Mouse (Mus musculus) heart, adult 9 months (tissue): ENCODE data around the gene C1rl.
"Not testable (repeated sequence)": the region's sequence is repeated elsewhere in the genome, so short reads cannot be mapped to it uniquely, and the experiment has no call there.

Source experiments
- DNase-seq, 2 experiments: peaks; one replicate each; pipeline ENCODE4 v3.0.0; 2022; ENCODE audit warnings: low spot score in 2 of 2

C1rl gene

DNA sequence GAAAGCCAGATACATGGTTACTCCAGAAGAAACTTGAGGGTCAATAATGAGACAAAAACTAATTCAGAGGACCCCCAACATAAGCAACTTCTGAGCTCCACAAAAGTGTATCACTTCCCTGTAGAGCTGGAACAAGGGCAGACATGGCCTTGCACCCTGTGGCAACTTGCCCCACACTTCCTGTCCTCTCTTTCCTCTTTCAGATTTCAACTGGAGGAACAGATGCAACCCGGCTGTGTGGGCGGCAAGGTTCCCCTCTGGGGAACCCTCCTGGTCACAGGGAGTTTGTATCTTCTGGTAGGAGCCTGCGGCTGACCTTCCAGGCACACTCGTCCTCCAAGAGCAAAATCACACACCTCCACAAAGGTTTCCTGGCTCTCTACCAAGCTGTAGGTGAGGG lies 12.1 kb downstream of the C1rl start:
- peak in 1 of 2 experiments; percentile 29 for DNase-seq

DNA sequence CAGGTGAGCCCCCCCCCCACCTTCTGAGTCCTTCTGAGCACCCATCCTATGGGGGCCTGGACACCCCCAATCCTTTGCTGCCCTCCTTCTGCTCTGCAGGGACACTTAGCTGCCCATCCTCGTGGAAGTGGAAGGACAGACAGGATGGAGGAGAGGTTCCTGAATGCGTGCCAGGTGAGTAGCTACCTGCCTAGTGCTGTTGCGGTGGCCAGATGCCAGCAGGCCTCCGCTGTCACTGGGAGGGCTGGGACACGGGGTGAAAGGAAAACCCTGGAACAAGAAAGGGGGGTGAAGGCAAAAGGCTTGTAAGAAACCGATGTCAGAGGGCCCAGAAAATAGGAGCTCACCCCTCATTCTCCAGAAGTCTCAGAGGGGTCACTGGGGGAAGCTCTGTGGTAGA lies 14.1 kb downstream of the C1rl start:
- no peak for DNase-seq

- no peak for DNase-seq
Measured at GRCm38 (mm10) chr6:124508292-124508691, 15.4 kb downstream of the C1rl start.

DNA sequence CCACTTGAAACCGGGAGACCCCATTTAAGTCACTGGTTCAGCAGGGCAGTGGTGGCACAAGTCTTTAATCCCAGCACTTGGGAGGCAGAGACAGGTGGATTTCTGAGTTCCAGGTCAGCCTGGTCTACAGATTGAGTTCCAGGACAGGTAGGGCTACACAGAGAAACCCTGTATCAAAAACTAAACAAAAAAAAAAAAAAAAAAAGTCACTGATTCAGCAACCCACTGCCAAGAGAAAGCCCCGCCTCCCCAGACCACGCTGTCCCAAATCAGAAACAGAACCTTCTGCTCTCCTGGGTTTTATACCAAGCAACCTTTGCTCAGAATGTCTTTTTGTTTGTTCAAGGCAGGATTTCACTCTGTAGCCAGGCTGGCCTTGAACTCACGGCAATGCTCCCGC lies 16.3 kb downstream of the C1rl start:
- not testable (repeated sequence) for DNase-seq

DNA sequence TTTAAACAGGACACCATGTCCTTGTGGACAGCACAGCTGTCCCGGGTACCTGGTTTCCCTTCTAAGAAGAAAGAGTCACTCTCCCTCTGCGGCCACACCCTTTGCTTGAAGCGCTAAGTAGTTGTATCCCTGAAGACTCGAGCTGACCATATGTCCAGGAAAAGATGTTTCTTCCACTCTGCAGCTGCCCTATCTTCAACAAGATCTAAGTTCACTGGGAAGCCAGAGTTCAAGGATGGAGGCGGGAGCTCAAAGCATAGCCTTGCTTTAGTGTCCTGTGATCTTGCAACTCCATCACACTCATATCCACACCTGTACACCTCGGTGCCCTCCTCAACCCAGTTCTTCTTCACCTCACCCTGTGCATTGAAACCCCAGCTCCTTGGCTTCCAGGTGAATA lies 19.0 kb downstream of the C1rl start:
- DNase-seq = no peak

DNA sequence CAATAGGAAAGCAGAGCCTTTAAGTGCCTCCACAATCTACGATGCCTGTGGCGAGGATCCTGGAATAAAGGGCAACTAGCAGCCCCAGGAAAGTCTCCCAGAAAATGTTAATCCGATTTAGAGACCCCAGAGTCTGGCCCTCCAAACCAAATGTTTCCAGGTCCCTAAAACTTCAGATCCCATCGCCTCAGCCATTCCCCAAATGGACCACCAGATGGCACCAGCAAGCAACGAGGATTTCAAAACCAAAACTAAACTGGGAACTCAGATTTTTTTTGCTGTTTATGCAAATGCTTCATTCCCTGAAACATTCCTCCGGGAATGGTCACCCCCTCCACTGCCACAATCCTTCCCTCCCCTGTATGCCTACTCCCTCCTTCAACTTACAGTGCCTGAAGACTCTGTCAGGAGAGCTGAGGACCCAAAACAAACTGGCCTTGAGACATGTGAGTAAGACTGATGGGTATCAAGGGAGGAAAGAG lies 19.5 kb downstream of the C1rl start, which contains the start of gene C1ra:
TSS of gene C1ra (plus strand) at position 51 of the 482 bp plus-strand sequence.
- peak; percentile 54 to 76 for DNase-seq

DNA sequence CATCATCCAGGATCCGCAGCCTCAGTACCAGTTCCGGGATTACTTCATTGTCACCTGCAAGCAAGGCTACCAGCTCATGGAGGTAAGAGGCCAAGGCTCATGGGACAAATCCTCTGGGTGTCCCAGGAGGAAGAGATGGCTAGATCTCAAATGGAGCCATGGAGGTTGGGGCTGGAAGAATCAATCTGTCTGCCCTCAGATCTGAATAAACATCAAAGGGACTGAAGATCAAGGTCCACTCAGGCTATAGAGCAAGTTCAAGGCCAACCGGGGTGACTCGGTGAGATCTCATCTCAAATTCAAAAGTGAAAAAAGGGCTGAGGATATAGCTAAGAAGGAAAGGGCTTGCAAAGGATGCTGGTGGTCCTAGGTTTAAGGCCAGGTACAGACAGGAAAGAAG lies 24.8 kb downstream of the C1rl start:
- not testable (repeated sequence) for DNase-seq

DNA sequence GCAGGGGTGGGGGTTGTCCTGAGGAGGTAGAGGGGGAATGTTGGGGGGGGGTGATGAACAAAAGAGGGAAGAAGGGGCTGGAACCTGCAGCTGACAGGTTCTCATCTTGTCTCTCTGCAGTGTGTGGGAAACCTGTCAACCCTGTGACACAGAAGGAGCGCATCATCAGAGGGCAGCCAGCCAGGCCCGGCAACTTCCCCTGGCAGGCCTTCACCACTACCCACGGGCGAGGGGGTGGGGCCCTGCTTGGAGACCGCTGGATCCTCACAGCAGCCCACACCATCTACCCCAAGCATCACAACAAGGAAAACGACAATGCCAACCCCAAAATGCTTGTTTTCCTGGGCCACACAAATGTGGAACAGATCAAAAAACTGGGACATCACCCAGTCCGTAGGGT lies 29.2 kb downstream of the C1rl start:
- not testable (repeated sequence) for DNase-seq

DNA sequence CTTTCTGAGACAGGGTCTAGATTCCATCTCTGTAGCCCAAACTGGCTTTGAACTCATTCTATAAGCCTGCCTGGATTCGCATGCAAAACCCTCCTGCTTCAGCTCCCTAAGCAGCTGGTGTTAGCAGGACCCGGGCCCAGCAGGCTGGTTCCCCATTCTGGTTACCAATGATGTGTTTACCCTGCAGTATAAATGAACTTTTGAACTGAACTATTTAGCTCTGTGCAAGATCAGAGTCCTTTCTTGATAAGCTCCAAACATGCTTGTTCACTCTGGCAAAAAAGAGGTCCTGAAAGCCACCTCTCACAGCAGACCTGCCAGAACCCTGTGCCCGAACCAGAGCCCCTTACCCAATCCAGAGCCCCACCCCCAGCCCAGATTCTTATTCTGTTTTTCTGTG lies 35.0 kb downstream of the C1rl start:
- no peak for DNase-seq

DNA sequence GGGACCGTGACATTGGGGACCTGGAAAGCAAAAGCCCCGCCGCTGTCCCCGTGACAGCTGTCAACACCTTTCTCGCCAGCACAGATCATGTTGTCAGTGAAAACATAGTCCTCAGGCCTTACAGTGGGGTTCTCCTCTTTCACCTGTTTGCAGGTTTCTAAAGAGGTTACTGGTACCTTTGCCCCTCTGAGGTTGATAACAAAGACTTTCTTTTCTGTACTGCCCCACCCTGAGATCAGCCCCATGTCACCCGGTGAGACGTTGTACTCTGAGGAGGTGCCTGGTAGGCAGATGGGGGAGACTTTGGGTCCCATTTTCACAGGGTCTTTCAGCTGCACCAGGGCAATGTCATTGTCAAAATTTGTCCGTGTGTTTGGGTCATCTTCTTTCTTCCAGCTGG lies 38.2 kb downstream of the C1rl start:
- DNase-seq = no peak

- not testable (repeated sequence) for DNase-seq
Measured at GRCm38 (mm10) chr6:124536125-124536829, 43.4 kb downstream of the C1rl start.

DNA sequence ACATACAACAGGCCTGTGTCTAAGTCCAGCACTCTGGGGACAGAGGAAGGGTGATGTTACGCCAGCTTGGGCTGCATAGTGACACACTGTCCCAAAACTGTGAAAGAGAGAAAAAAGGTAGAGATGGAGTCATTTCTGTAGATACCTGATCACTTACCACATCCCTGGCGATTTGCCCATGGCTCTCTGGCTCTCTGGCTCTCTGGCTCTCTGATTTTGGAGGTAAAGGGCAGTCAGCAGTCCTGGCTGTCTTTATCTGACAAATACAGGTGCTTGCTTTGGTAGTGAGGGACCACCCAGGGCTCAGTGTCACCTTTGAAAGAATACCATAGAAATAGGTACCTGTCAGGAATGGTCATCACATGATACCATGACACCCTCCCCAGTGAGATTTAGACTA lies 48.3 kb downstream of the C1rl start:
- DNase-seq = not testable (repeated sequence)

- peak; percentile 57 to 82 for DNase-seq
Measured at GRCm38 (mm10) chr6:124542284-124542683, 49.4 kb downstream of the C1rl start, which contains the start of gene C1s1. Gene C1s1, minus strand, starts transcription at chr6:124542359.

- peak; percentile 17 to 19 for DNase-seq
Measured at GRCm38 (mm10) chr6:124544466-124544865, 51.6 kb downstream of the C1rl start.

DNA sequence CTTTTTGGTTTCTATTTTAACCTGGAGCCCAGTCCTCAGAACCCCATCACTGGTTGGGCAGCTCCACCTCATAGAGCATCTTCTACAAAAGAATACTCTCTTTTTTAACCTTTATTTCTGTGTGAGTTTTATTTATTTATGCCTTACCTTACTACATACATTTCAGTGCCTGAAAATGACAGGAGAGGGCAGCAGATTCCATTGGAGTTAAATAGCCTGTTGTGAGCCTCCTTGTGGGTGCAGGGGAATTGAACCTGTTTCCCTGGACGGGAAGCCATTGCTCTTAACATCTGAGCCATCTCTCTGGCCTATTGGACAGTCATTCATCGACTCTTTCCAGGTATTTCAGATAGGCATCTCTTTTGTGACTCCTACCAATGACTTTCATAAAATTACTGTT lies 52.5 kb downstream of the C1rl start:
- DNase-seq = no peak

DNA sequence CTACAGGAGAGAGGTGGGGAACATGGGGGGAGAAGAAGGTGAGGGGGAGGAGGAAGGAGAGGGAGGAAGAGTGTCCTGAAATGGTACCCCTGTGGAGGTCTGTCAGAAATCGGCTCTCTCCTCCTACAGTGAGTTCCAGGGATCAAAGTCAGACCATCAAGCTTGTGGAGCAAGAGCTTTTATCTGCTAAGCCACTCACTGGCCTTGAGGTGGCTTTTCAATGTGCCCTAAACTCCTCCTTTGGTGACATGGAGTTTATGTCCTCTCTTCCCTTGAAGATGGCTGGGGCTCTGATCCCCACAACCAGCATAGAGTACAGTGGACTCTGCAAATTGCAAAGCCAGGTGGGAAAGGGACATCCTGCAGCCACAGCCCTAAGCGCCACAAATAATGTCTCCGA lies 55.1 kb downstream of the C1rl start:
- not testable (repeated sequence) for DNase-seq

GRCm38 (mm10) chr6:124549023-124549550 lies 56.2 kb downstream of the C1rl start:
- no peak for DNase-seq

GRCm38 (mm10) chr6:124552766-124553165 lies 59.9 kb downstream of the C1rl start:
- no peak for DNase-seq

GRCm38 (mm10) chr6:124555956-124556355 lies 63.0 kb downstream of the C1rl start:
- DNase-seq = not testable (repeated sequence)
